Mouse (Mus musculus) ovary, adult 18-20 months (tissue): ENCODE measurements around the gene Nos1ap.

Experiments used
- DNase-seq: peaks from one replicate; pipeline ENCODE4 v3.0.0; 2022; ENCODE audit warnings: low spot score, mixed read lengths

Nos1ap gene

GRCm38 (mm10) chr1:170588353-170588752 lies 1.3 kb downstream of the Nos1ap start:
- no peak for DNase-seq

DNA sequence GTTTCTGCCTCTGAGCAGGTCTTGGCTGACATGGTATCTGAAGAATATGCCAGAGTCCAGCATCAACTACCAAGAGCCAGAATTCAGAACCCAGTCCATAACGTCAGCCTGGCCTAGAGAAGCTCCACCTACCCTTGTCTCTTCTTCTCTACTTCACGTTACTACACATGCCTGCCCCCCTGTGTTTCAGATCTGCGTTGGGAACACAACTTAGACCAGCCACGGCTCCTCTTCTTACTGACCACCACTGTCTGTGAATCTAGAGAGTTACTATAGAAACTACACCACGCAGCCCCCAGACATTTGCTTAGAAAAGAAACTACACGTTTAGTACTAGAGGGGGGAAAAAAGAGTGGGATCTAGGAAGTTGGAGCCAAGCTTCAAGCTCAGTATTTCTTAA lies 2.9 kb downstream of the Nos1ap start:
- DNase-seq: no peak

DNA sequence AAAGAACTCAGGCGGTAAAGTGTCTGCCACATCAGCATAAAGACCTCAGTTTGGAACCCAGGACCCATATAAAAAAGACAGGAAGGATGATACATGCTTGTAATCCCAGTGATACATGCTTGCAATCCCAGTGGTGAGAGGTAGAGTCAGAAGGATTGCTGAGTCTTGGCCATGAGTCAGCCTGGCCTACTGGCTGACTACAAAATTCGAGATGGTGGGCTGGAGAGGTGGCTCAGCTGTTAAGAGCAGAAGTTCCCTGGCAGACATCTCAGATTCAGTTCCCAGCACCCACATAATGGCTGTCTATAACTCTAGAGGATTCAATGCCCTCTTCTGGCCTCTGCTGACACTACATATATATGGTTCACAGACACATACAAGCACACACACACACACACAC lies 5.7 kb downstream of the Nos1ap start:
- no peak for DNase-seq

- no peak for DNase-seq
Observed at GRCm38 (mm10) chr1:170582341-170582740, 7.3 kb downstream of the Nos1ap start.

GRCm38 (mm10) chr1:170580485-170581110 lies 9.1 kb downstream of the Nos1ap start:
- DNase-seq: no peak

DNA sequence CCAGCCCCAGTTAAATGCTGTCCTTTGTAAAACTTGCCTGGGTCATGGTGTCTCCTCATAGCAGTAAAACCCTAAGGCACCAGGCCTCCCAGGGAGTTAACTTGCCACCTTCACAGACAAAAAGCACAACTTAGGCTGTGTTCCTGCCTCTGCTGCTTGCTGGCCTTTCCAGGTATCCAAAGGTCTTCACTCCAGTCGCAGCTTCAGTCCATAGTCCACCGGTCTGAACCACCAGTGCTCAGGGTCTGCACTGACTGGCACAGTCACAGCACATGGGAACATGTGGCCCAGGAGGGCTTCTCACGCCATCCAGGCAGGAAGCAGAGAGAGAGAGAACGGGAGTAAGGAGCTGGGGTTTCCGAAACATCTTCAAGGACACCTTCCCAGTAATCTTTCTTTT lies 10.2 kb downstream of the Nos1ap start:
- DNase-seq: no peak

GRCm38 (mm10) chr1:170579063-170579462 lies 10.6 kb downstream of the Nos1ap start:
- no peak for DNase-seq

- DNase-seq: no peak
Observed at GRCm38 (mm10) chr1:170576728-170577065, 13.0 kb downstream of the Nos1ap start.

- DNase-seq: no peak
Observed at GRCm38 (mm10) chr1:170576012-170576727, 13.5 kb downstream of the Nos1ap start.

- DNase-seq: no peak
Observed at GRCm38 (mm10) chr1:170573117-170573516, 16.5 kb downstream of the Nos1ap start.

GRCm38 (mm10) chr1:170566969-170567368 lies 22.7 kb downstream of the Nos1ap start:
- no peak for DNase-seq

DNA sequence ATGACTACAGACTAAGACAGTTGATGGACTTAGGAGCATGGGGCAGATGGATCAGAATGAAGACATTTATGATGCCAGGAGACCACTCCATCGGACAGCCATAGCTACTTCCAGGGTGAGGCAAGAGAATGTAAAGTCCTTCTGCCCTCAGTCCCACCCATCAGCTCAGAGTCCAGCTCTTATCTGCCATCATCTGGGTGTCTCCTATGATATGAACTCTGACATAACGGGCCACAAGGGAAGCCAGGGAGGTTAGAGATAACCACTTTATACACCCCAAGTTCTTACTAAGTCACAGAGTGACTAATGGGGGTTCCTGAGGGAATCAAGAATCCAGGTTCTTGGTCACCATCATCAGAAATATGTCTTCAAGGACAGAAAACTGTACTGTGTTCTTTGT lies 23.1 kb downstream of the Nos1ap start:
- DNase-seq: no peak

- DNase-seq: no peak
Observed at GRCm38 (mm10) chr1:170564926-170565325, 24.7 kb downstream of the Nos1ap start.

DNA sequence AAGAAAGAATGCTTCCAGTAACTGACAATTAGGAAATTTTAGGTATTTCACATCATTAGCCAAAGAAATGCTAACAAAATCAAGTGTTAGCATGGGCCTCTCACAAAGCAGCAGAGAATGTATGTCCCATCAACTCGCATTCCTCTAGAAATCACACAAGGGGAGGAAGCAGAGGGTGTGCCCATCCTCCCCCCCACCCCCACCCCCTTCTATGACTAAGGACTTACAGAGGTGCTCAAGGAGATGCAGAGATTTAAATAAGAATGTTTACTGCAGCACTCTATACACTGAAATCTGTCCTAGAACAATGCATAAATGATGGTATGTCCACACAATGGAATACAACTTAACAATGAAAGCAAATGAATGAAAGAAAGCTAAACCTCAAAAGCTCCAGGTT lies 27.2 kb downstream of the Nos1ap start:
- DNase-seq: no peak

DNA sequence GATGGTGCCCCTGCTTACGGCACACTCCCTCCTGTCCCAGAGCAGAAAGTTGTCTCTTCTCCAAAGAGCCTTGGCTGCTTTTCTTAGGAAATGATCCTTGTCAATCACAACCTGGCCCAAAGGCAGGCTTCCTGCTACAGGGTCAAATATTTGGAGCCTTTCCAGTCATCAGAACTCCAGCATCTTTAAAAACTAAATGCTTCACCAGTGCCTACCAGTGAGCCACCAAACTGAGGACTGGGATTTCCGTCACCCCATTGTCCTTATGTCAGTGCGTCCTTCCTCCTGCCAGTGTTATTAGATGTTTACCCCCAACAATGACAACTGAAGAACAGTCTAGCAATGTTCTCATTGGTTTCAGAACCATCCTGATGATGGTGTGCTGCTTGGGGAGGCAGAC lies 28.9 kb downstream of the Nos1ap start:
- no peak for DNase-seq

DNA sequence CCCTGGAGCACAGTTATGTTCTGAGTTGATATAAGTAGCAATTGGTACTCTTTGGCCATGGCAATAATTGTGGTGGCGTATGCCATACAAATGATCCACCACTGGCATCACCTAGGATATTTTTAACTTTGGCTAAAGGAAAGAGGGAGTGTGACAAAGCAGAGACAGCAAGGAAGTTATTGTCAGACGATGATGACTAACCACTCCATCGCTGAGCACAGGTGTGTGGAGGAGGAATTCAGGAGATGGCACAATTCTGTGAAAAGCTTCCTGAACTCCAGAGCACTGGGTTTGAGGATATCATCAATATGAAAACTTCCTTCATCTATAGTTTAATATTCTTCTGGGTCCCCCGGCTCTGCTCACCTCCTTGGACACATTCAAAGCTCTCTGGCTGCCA lies 31.7 kb downstream of the Nos1ap start:
- no peak for DNase-seq

DNA sequence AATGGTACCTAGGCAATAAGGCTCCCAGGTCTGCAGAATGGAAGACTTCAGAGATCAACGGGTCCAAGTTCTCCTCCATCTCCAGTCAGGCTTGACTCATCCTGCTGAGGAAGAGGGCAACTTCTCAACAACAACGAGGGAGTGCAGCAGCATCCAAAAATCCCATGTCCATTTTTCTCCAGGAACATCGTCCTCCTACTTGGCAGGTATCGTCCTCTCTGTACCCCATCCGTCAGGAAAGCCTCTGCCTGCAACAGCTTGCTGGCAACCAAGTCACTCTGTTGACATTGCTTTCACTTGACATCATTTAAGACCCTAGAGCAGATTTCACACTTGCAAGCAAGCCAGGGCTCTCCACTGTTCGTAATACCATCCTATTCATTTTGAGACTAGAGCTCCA lies 33.0 kb downstream of the Nos1ap start:
- DNase-seq: no peak

GRCm38 (mm10) chr1:170554939-170555293 lies 34.7 kb downstream of the Nos1ap start:
- DNase-seq: peak; percentile 60

GRCm38 (mm10) chr1:170554235-170554938 lies 35.3 kb downstream of the Nos1ap start:
- no peak for DNase-seq

GRCm38 (mm10) chr1:170550649-170551440 lies 38.8 kb downstream of the Nos1ap start:
- DNase-seq: no peak

- DNase-seq: peak; percentile 27
Observed at GRCm38 (mm10) chr1:170549059-170549458, 40.6 kb downstream of the Nos1ap start.

DNA sequence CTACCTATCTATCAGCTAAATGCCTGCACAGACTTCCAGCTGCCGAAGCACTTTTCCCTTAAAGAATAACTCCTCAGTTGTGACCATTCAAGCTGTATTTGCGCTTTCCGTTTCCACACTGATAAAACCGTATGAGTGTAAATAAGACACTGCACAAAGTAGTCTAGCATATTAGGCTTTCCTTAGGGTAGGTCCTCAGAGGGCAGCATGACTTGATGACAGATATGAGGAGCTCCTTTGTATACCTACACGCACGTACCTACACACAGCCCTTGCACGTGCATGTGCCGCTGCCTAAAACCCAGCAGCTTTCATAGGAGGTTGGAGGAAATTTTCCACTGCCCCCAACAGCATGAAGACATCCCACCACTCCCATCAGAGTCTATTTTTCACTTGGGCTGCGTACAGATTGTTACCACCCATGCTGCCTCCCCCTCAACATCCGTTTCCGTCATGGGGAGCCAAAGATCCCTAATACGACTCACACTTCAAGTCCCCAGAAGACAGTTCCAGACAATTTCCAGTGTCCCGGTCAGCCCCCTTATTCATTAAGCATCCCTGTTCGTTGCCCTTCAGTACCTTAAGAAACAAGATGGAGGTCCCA lies 41.4 kb downstream of the Nos1ap start:
- DNase-seq: no peak
